Mouse (Mus musculus) ES-E14 (cell line): Measurements from ENCODE around the gene Tnnc1. TPM values are rescaled to one million over a fixed set of nuclear protein-coding genes. Genes with fewer than 3 reads are reported as not detected.

Source experiments
- DNase-seq: peaks from one replicate; pipeline ENCODE4 v3.0.0-alpha.2; 2013; ENCODE audit warnings: low read depth, low spot score
- H3K27ac ChIP-seq: 2 replicates; pipeline ENCODE4 v1.5.1; 2012; ENCODE audit warnings: low read depth, mild to moderate bottlenecking, low read length, moderate library complexity, mixed read lengths; ENCODE audit not compliant: poor library complexity, insufficient read depth, severe bottlenecking
- H3K36me3 ChIP-seq: 2 replicates; pipeline ENCODE4 v1.6.1; 2012; ENCODE audit warnings: mild to moderate bottlenecking, low read length, moderate library complexity, mixed read lengths; ENCODE audit not compliant: control insufficient read depth, poor library complexity, insufficient read depth, severe bottlenecking
- H3K4me1 ChIP-seq, 2 experiments: fragments of 150-350 bp in 1 of 2; sonication (generic) in 1 of 2; 2 replicates each; pipeline ENCODE4 v1.6.1; 2012; ENCODE audit warnings: low read length in 2 of 2, mild to moderate bottlenecking in 1 of 2, mixed read lengths in 1 of 2; ENCODE audit not compliant: control insufficient read depth in 2 of 2, insufficient read depth in 2 of 2, poor library complexity in 1 of 2
- H3K4me3 ChIP-seq, 2 experiments: fragments of 150-350 bp in 1 of 2; sonication (generic) in 1 of 2; 2 replicates each; pipeline ENCODE4 v1.5.1; 2012; ENCODE audit warnings: low read length in 2 of 2, low read depth in 1 of 2, mild to moderate bottlenecking in 1 of 2, mixed read lengths in 1 of 2; ENCODE audit not compliant: insufficient read depth in 1 of 2, poor library complexity in 1 of 2, severe bottlenecking in 1 of 2
- H3K9ac ChIP-seq: 2 replicates; pipeline ENCODE4 v1.6.1; 2012; ENCODE audit warnings: low read depth, mild to moderate bottlenecking, low read length, mixed read lengths; ENCODE audit not compliant: poor library complexity, insufficient read depth, severe bottlenecking
- H3K9me3 ChIP-seq: fragments of 150-350 bp; sonication (generic); 2 replicates; pipeline ENCODE4 v1.6.1; 2012; ENCODE audit warnings: low read depth, mild to moderate bottlenecking, low read length; ENCODE audit not compliant: control insufficient read depth, insufficient read depth
- CHD2 ChIP-seq: IDR thresholded peaks from 2 replicates; pipeline ENCODE4 v1.6.1; 2014; ENCODE audit warnings: mild to moderate bottlenecking, low read depth, low read length, inconsistent platforms
- HCFC1 ChIP-seq: IDR thresholded peaks from 2 replicates; pipeline ENCODE4 v1.6.1; 2012; ENCODE audit warnings: low read length, inconsistent platforms, borderline replicate concordance; ENCODE audit not compliant: insufficient read depth
- MAFK ChIP-seq: IDR thresholded peaks from 2 replicates; pipeline ENCODE4 v1.6.1; 2014; ENCODE audit warnings: mild to moderate bottlenecking, low read depth, low read length, inconsistent platforms; ENCODE audit not compliant: insufficient read depth
- ZC3H11A ChIP-seq: IDR thresholded peaks from 2 replicates; pipeline ENCODE4 v1.6.1; 2012; ENCODE audit warnings: low read depth, mild to moderate bottlenecking, inconsistent platforms, low read length, borderline replicate concordance
- ZNF384 ChIP-seq: IDR thresholded peaks from 2 replicates; pipeline ENCODE4 v1.6.1; 2012; ENCODE audit warnings: low read depth, low read length, inconsistent platforms
- in situ Hi-C, 2 experiments: fragments of 600-800 bp; cut with MboI; formaldehyde crosslinking; loops; one replicate each; pipeline ENCODE4 v1.15.1; 2025; ENCODE audit warnings: low sequenced_read_pairs in 2 of 2, inconsistent platforms in 1 of 2; ENCODE audit not compliant: unreplicated experiment in 2 of 2
- total RNA-seq: library from RNA; depleted of rRNA; stranded (reverse); fragments of 300-350 nt; gene quantifications from 2 replicates; pipeline ENCODE4 v1.2.3, GENCODE M21; 2012

Tnnc1 gene
- total RNA-seq, 1 experiment: 2.6 TPM

GRCm38 (mm10) chr14:31164067-31164466 is 44.0 kb upstream of the Tnnc1 start:
- in situ Hi-C loops: no loop called here
- Histone ChIP-seq H3K9me3 (no peaks in the 10 kb centered on the region), H3K4me3 (peak overlapping the region in 1 of 2 experiments; percentile 26; a peak in 1 of 4 replicates), H3K36me3 (no peaks in the 10 kb centered on the region), H3K9ac (no peak overlapping the region), H3K27ac (no peak overlapping the region), H3K4me1 (peaks cover 0 to 10% of the 10 kb centered on the region in 2 experiments; a peak in 1 of 4 replicates)
- no peak for TF ChIP-seq HCFC1
- TF ChIP-seq ZNF384: no peak
- no peak for TF ChIP-seq MAFK
- no peak for TF ChIP-seq CHD2
- no peak for DNase-seq

- H3K36me3 ChIP-seq: no peaks in the 10 kb centered on the region
- TF ChIP-seq ZNF384 (no peak), ZC3H11A (no peak), HCFC1 (no peak), MAFK (no peak), CHD2 (no peak)
Observed at GRCm38 (mm10) chr14:31165010-31165409, 43.1 kb upstream of the Tnnc1 start.

GRCm38 (mm10) chr14:31165458-31165857 is 42.7 kb upstream of the Tnnc1 start:
- H3K9ac ChIP-seq: no peak overlapping the region
- no peaks in the 10 kb centered on the region for H3K36me3 ChIP-seq
- TF ChIP-seq MAFK: no peak
- TF ChIP-seq HCFC1: no peak
- TF ChIP-seq ZNF384: no peak
- no peak for TF ChIP-seq ZC3H11A
- H3K9me3 ChIP-seq: no peaks in the 10 kb centered on the region
- H3K4me3 ChIP-seq: no peak overlapping the region
- in situ Hi-C loops: no loop called here
- peaks cover 0 to 10% of the 10 kb centered on the region in 2 experiments; a peak in 1 of 4 replicates for H3K4me1 ChIP-seq
- no peak overlapping the region for H3K27ac ChIP-seq
- DNase-seq: no peak

More at GRCm38 (mm10) chr14:31165010-31165409, 43.1 kb upstream of the Tnnc1 start:
- Histone ChIP-seq H3K4me1 (peaks cover 0 to 10% of the 10 kb centered on the region in 2 experiments; a peak in 1 of 4 replicates), H3K27ac (no peak overlapping the region), H3K9ac (no peak overlapping the region), H3K9me3 (no peaks in the 10 kb centered on the region), H3K4me3 (no peak overlapping the region)
- in situ Hi-C loops: no loop called here
- DNase-seq: no peak

GRCm38 (mm10) chr14:31165991-31166630 is 42.0 kb upstream of the Tnnc1 start:
- in situ Hi-C loops: no loop called here
- Histone ChIP-seq H3K36me3 (peaks cover 4% of the 10 kb centered on the region), H3K9me3 (no peaks in the 10 kb centered on the region), H3K4me3 (no peak overlapping the region), H3K4me1 (peaks cover 0 to 10% of the 10 kb centered on the region in 2 experiments; a peak in 1 of 4 replicates), H3K9ac (no peak overlapping the region), H3K27ac (no peak overlapping the region)
- no peak for DNase-seq
- TF ChIP-seq MAFK (no peak), HCFC1 (no peak), ZC3H11A (no peak), ZNF384 (no peak)

GRCm38 (mm10) chr14:31166827-31167226 is 41.3 kb upstream of the Tnnc1 start:
- H3K4me1 ChIP-seq: peaks cover 0 to 10% of the 10 kb centered on the region in 2 experiments; a peak in 1 of 4 replicates
- no peaks in the 10 kb centered on the region for H3K9me3 ChIP-seq
- peaks cover 11% of the 10 kb centered on the region for H3K36me3 ChIP-seq
- no peak for DNase-seq
- no peak overlapping the region for H3K9ac ChIP-seq
- H3K27ac ChIP-seq: no peak overlapping the region
- H3K4me3 ChIP-seq: no peak overlapping the region
- in situ Hi-C loops: no loop called here
- TF ChIP-seq CHD2: no peak
- TF ChIP-seq HCFC1: no peak
- TF ChIP-seq MAFK: no peak
- TF ChIP-seq ZNF384: no peak
- TF ChIP-seq ZC3H11A: no peak
